Mouse (Mus musculus) lung, adult 2 months (tissue): ENCODE measurements around the gene Tmem256. TPM values are rescaled to one million over a fixed set of nuclear protein-coding genes. Genes with fewer than 3 reads are reported as not detected.

Source experiments
- DNase-seq: peaks from one replicate; pipeline ENCODE4 v3.0.0; 2022
- H3K4me1 ChIP-seq: fragments of 200-500 bp; 2 replicates; pipeline ENCODE4 v1.6.1; 2011; ENCODE audit warnings: low read length; ENCODE audit not compliant: control insufficient read depth, insufficient read depth
- H3K4me3 ChIP-seq: fragments of 200-500 bp; replicated peaks from 2 replicates; pipeline ENCODE3; 2011; ENCODE audit warnings: low read depth, mild to moderate bottlenecking, control low read depth, low read length; ENCODE audit errors: extremely low read depth
- CTCF ChIP-seq: fragments of 200-500 bp; IDR thresholded peaks from 2 replicates; pipeline ENCODE4 v1.5.1; 2011; ENCODE audit warnings: mild to moderate bottlenecking, low read length, control low read depth; ENCODE audit not compliant: insufficient read depth
- POLR2A ChIP-seq: fragments of 200-500 bp; IDR thresholded peaks from 2 replicates; pipeline ENCODE4 v1.6.1; 2011; ENCODE audit warnings: low read depth, mild to moderate bottlenecking, control low read depth, low read length, borderline replicate concordance; ENCODE audit errors: extremely low read depth
- WGBS: fragments of 180-500 bp; shearing (Covaris S2); methylation state at CpG from one replicate; pipeline ENCODE4 v1.1.7; 2018; 5-methylcytosine and 5-hydroxymethylcytosine counted together
- polyA plus RNA-seq: library from polyadenylated mRNA; depleted of rRNA; stranded (reverse); fragments of >200 nt; gene quantifications from 2 replicates; pipeline ENCODE4 v1.2.3, GENCODE M21; 2012; rRNA removed

Tmem256 gene
- polyA plus RNA-seq, result 151 and 173 TPM in 2 replicates

DNA sequence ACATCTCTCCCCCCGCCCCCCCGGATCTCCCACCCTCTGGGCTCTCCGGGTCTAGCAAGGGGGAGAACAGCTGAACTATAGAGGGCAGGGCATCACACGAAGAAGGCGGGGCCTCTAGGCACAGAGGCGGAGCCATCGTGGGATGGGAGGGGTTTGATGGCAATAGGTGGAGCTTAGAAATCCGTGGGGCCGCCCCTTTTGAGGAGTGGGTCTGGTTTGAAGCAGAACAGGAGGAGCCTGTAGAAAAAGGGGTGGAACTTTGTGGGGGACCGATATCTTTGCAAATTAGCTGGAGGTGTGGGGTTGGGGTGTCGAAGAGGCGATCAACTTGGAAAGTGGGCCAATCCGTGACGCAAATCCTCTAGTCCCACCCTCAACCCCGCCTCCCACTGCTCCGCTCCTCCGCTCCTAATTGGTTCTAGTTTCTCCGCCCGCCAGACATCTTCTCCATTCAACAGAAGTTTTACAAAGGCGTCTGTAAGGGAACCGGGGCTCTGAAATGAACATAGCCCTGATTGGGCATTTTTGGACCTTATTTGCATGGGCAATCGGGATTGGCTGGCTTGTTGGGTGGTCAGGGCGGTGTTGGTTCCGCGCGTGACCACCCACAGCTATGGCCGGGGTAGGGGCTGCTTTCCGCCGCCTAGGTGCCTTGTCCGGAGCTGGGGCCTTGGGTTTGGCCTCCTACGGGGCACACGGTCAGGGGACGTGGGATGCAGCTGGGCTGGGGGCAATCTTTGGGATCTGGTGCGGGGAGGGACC, at the start of gene Tmem256:
Gene Tmem256, plus strand, starts transcription at position 563 of the 762 bp plus-strand sequence.
- 0 out of 2 replicates have a peak, but pooled peaks cover 2% of the 10 kb centered on the region for H3K4me1 ChIP-seq
- peak; percentile 95 for DNase-seq
- under 1% methylated on average over 34 of the region's 34 CpGs for WGBS
- TF ChIP-seq CTCF (no peak), POLR2A (peak; percentile 90)
- peak within 1 kb of the TSS; percentile 99 for H3K4me3 ChIP-seq

DNA sequence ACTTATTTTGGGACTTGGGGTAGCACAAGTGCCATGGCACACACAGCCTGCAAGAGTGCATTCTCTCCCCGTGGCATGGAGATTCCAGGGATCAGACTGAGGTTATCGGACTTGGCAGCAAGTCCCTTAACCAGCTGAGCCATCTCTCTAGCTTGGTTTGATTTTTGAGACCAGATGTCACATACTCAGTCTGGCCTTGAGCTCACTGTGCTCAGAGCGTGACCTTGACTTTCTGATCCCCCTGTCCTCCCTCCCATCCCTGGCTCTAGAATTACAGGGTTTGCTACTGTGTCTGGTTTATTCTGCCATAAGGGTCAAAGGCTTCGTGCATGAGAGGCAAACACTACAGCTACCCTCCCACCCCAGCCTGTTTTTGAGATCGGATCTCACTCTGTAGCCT, 48.9 kb upstream of the Tmem256 start:
- 54% methylated on average over 5 of the region's 5 CpGs for WGBS
- no peak for DNase-seq
- no peak overlapping the region for H3K4me3 ChIP-seq
- H3K4me1 ChIP-seq, result peaks cover 3% of the 10 kb centered on the region; the same call in 1 of the 2 replicates
- TF ChIP-seq POLR2A, result no peak
- no peak for TF ChIP-seq CTCF

DNA sequence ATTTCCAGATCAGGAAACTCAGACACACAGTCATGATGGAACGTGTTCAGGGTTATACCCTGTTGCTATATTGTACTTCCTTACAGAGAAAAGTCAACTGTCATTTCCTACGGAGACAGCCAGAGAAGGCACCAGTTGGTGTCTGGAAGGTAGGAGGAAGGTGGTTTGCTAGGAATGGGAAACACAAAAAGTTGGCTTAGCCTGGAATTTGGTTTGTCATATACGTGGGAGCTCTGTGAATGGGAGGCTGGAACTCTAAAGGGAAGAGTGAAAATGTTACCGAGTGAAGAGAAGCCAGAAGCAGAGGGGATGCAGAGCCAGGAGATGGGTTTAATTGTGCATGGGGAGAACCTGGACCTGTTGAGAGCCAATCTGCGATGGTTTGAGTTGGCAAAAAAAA, 46.9 kb upstream of the Tmem256 start:
- WGBS, result 62% methylated on average over 5 of the region's 5 CpGs
- H3K4me3 ChIP-seq, result no peak overlapping the region
- TF ChIP-seq CTCF (no peak), POLR2A (no peak)
- H3K4me1 ChIP-seq, result no peaks in the 10 kb centered on the region
- no peak for DNase-seq

GRCm38 (mm10) chr11:69793429-69793828, 44.9 kb upstream of the Tmem256 start:
- Histone ChIP-seq H3K4me1 (no peaks in the 10 kb centered on the region), H3K4me3 (no peak overlapping the region)
- no peak for DNase-seq
- TF ChIP-seq CTCF, result no peak
- no peak for TF ChIP-seq POLR2A
- WGBS, result 59% methylated on average over 5 of the region's 5 CpGs

GRCm38 (mm10) chr11:69795168-69795982, 42.9 kb upstream of the Tmem256 start, which contains the start of gene Chrnb1:
Gene Chrnb1, minus strand, starts transcription at chr11:69795943.
- peak within 1 kb of the TSS; percentile 65 for H3K4me3 ChIP-seq
- peaks cover 4% of the 10 kb centered on the region; the same call in 1 of the 2 replicates for H3K4me1 ChIP-seq
- TF ChIP-seq POLR2A (peak; percentile 93), CTCF (no peak)
- whole genome bisulfite sequencing, result 1% methylated on average over 52 of the region's 52 CpGs
- DNase-seq, result peak; percentile 92

- H3K4me1 ChIP-seq, result peaks cover 7% of the 10 kb centered on the region
- TF ChIP-seq POLR2A, result no peak
- WGBS, result 6% methylated on average over 13 of the region's 13 CpGs
- H3K4me3 ChIP-seq, result peak overlapping the region; percentile 65
- no peak for DNase-seq
Observed at GRCm38 (mm10) chr11:69795983-69796435, 42.3 kb upstream of the Tmem256 start.

DNA sequence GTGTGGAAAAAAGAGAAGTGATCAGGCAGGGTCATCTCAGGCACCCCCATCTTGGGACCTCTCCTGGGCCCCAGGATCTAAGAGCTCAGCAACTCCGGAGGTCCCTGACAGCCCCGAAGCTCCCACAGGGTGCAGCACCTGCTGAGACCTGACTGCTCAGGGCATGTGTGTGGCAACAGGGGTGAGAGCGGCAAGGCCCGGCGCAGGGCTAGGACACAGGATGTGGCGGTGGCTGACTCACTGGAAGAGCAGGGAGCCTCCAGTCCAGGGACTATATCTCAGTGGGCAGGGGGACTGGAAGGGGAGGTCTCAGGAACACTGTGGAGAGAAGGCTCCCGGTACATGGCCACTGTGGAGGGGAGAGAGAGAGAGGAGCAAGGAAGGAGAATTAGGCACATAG, 40.4 kb upstream of the Tmem256 start:
- TF ChIP-seq CTCF, result no peak
- no peak for TF ChIP-seq POLR2A
- DNase-seq, result no peak
- Histone ChIP-seq H3K4me3 (no peak overlapping the region), H3K4me1 (peaks cover 15% of the 10 kb centered on the region)
- WGBS, result 81% methylated on average over 7 of the region's 7 CpGs

GRCm38 (mm10) chr11:69799394-69800137, 38.7 kb upstream of the Tmem256 start:
- no peak for DNase-seq
- no peak overlapping the region for H3K4me3 ChIP-seq
- TF ChIP-seq POLR2A (no peak), CTCF (no peak)
- peaks cover 20% of the 10 kb centered on the region for H3K4me1 ChIP-seq
- WGBS, result 49% methylated on average over 12 of the region's 12 CpGs

GRCm38 (mm10) chr11:69800138-69800391, 38.2 kb upstream of the Tmem256 start:
- no peak overlapping the region for H3K4me3 ChIP-seq
- DNase-seq, result no peak
- 14% methylated on average over 11 of the region's 11 CpGs for WGBS
- TF ChIP-seq POLR2A (no peak), CTCF (no peak)
- H3K4me1 ChIP-seq, result peaks cover 20% of the 10 kb centered on the region
